Mouse (Mus musculus): ENCODE results near the gene Tfip11. TPM values are rescaled to one million over a fixed set of nuclear protein-coding genes. Genes with fewer than 3 reads are reported as not detected.
"Not testable (repeated sequence)": the region's sequence is repeated elsewhere in the genome, so short reads cannot be mapped to it uniquely, and the experiment has no call there.

The Tfip11 gene
- polyA plus RNA-seq, 1 experiment from 2014 or later = 24.9 TPM

GRCm38 (mm10) chr5:112313222-112313885 lies 12.8 kb upstream of the Tfip11 start:
- H3K36me3 ChIP-seq (replicated peaks; ENCODE audit: control insufficient read depth, insufficient read depth) = peaks cover 58% of the 10 kb centered on the region
- H3K27ac ChIP-seq = no peak overlapping the region
- no peak overlapping the region for H3K4me2 ChIP-seq (replicated peaks)
- no peaks in the 10 kb centered on the region for H3K27me3 ChIP-seq (ENCODE audit: control insufficient read depth, insufficient read depth, low read length)
- DNase-seq (ENCODE audit: low spot score) (no peak), ATAC-seq (ENCODE audit: low FRiP score) (no peak)
- no peaks in the 10 kb centered on the region for H3K4me1 ChIP-seq (replicated peaks; ENCODE audit: control insufficient read depth, insufficient read depth, low read length)
- no peaks in the 10 kb centered on the region for H3K9me3 ChIP-seq (ENCODE audit: control insufficient read depth, low read length)
- H3K4me3 ChIP-seq (replicated peaks; ENCODE audit: low read length) = no peak overlapping the region
- peak overlapping the region; percentile 8; the same call in 1 of the 2 replicates for H3K9ac ChIP-seq
- 57% methylated on average over 11 of the region's 11 CpGs for WGBS

GRCm38 (mm10) chr5:112316468-112316867 lies 9.7 kb upstream of the Tfip11 start:
- H3K9ac ChIP-seq = no peak overlapping the region
- 70% methylated on average over 5 of the region's 5 CpGs for WGBS
- H3K9me3 ChIP-seq (ENCODE audit: control insufficient read depth, low read length) = no peaks in the 10 kb centered on the region
- no peak overlapping the region for H3K4me3 ChIP-seq (replicated peaks; ENCODE audit: low read length)
- ATAC-seq (ENCODE audit: low FRiP score) (no peak), DNase-seq (ENCODE audit: low spot score) (no peak)
- no peak overlapping the region for H3K4me2 ChIP-seq (replicated peaks)
- peaks cover 34% of the 10 kb centered on the region for H3K36me3 ChIP-seq (replicated peaks; ENCODE audit: control insufficient read depth, insufficient read depth)
- H3K4me1 ChIP-seq (replicated peaks; ENCODE audit: control insufficient read depth, insufficient read depth, low read length) = no peaks in the 10 kb centered on the region
- no peaks in the 10 kb centered on the region for H3K27me3 ChIP-seq (ENCODE audit: control insufficient read depth, insufficient read depth, low read length)
- H3K27ac ChIP-seq = no peak overlapping the region

- DNase-seq (ENCODE audit: low spot score) = no peak
- no peak overlapping the region for H3K27ac ChIP-seq
- no peak for ATAC-seq (ENCODE audit: low FRiP score)
Observed at GRCm38 (mm10) chr5:112317328-112317727, 8.8 kb upstream of the Tfip11 start.

GRCm38 (mm10) chr5:112319343-112319742 lies 6.8 kb upstream of the Tfip11 start:
- not testable (repeated sequence) for H3K4me1 ChIP-seq (replicated peaks; ENCODE audit: control insufficient read depth, insufficient read depth, low read length); H3K4me2 ChIP-seq (replicated peaks); ATAC-seq (ENCODE audit: low FRiP score); H3K27me3 ChIP-seq (ENCODE audit: control insufficient read depth, insufficient read depth, low read length); H3K9ac ChIP-seq; DNase-seq (ENCODE audit: low spot score); H3K4me3 ChIP-seq (replicated peaks; ENCODE audit: low read length); H3K27ac ChIP-seq; H3K9me3 ChIP-seq (ENCODE audit: control insufficient read depth, low read length)
- peaks cover 15% of the 10 kb centered on the region for H3K36me3 ChIP-seq (replicated peaks; ENCODE audit: control insufficient read depth, insufficient read depth)
- WGBS = 65% methylated on average over 2 of the region's 2 CpGs

More at GRCm38 (mm10) chr5:112317328-112317727, 8.8 kb upstream of the Tfip11 start:
- 62% methylated on average over 5 of the region's 5 CpGs for WGBS
- H3K4me1 ChIP-seq (replicated peaks; ENCODE audit: control insufficient read depth, insufficient read depth, low read length) = no peaks in the 10 kb centered on the region
- no peaks in the 10 kb centered on the region for H3K27me3 ChIP-seq (ENCODE audit: control insufficient read depth, insufficient read depth, low read length)
- peaks cover 29% of the 10 kb centered on the region for H3K36me3 ChIP-seq (replicated peaks; ENCODE audit: control insufficient read depth, insufficient read depth)
- no peak overlapping the region for H3K4me2 ChIP-seq (replicated peaks)
- no peaks in the 10 kb centered on the region for H3K9me3 ChIP-seq (ENCODE audit: control insufficient read depth, low read length)
- no peak overlapping the region for H3K4me3 ChIP-seq (replicated peaks; ENCODE audit: low read length)
- no peak overlapping the region for H3K9ac ChIP-seq

DNA sequence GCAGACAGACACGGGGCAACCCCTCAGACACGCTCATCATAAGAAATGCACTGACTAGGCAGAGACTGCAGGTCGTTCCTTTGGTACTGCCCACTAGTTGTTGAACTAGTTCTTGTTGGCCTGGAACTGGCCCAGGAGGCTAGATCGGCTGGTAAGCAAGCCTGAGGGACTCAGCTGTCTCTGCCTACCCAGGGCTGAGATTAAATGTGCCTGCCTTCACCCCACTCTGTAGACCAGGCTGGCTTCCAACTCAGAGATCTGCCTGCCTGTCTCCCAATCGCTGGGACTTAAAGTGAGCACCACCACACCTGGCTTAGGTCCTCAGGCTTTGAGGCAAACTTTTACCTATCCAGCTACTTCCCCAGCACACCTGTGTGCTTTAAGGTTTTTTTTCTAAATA lies 5.8 kb upstream of the Tfip11 start:
- Histone ChIP-seq H3K9ac (no peak overlapping the region), H3K4me3 (replicated peaks; ENCODE audit: low read length) (no peak overlapping the region), H3K4me2 (replicated peaks) (no peak overlapping the region), H3K9me3 (ENCODE audit: control insufficient read depth, low read length) (no peaks in the 10 kb centered on the region), H3K36me3 (replicated peaks; ENCODE audit: control insufficient read depth, insufficient read depth) (peaks cover 7% of the 10 kb centered on the region), H3K4me1 (replicated peaks; ENCODE audit: control insufficient read depth, insufficient read depth, low read length) (peaks cover 5% of the 10 kb centered on the region), H3K27me3 (ENCODE audit: control insufficient read depth, insufficient read depth, low read length) (no peaks in the 10 kb centered on the region), H3K27ac (no peak overlapping the region)
- WGBS = 81% methylated on average over 5 of the region's 5 CpGs
- DNase-seq (ENCODE audit: low spot score) (no peak), ATAC-seq (ENCODE audit: low FRiP score) (no peak)

DNA sequence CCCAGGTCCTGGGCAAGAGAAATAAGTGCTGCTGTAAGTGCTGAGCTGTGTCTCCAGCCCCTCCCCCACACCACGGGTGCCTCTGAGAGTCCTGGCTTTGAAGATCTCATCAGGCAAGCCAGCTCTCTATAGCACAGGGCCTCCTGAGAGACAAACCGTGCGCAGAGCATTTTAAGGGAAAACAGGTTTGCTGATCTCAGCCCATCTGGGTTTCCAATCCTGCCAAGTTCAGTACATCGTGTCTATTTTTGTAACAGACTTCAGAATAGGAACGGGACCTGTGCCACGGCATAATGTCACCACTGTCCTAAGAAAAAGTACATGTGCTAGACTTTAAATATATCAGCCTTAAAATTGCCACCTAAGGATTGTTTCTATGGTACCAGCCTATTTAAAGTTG lies 5.2 kb upstream of the Tfip11 start:
- no peaks in the 10 kb centered on the region for H3K27me3 ChIP-seq (ENCODE audit: control insufficient read depth, insufficient read depth, low read length)
- peaks cover 8% of the 10 kb centered on the region for H3K4me1 ChIP-seq (replicated peaks; ENCODE audit: control insufficient read depth, insufficient read depth, low read length)
- H3K9me3 ChIP-seq (ENCODE audit: control insufficient read depth, low read length) = no peaks in the 10 kb centered on the region
- H3K36me3 ChIP-seq (replicated peaks; ENCODE audit: control insufficient read depth, insufficient read depth) = peaks cover 1% of the 10 kb centered on the region; the same call in 1 of the 2 replicates
- ATAC-seq (ENCODE audit: low FRiP score) = no peak
- WGBS = 70% methylated on average over 6 of the region's 6 CpGs
- H3K4me3 ChIP-seq (replicated peaks; ENCODE audit: low read length) = no peak overlapping the region
- H3K4me2 ChIP-seq (replicated peaks) = no peak overlapping the region
- DNase-seq (ENCODE audit: low spot score) = no peak
- no peak overlapping the region for H3K27ac ChIP-seq
- no peak overlapping the region for H3K9ac ChIP-seq

- Histone ChIP-seq H3K9me3 (ENCODE audit: control insufficient read depth, low read length) (no peaks in the 10 kb centered on the region), H3K27ac (no peak overlapping the region), H3K27me3 (ENCODE audit: control insufficient read depth, insufficient read depth, low read length) (no peaks in the 10 kb centered on the region), H3K4me1 (replicated peaks; ENCODE audit: control insufficient read depth, insufficient read depth, low read length) (peaks cover 8% of the 10 kb centered on the region), H3K9ac (no peak overlapping the region), H3K4me3 (replicated peaks; ENCODE audit: low read length) (no peak overlapping the region), H3K4me2 (replicated peaks) (no peak overlapping the region), H3K36me3 (replicated peaks; ENCODE audit: control insufficient read depth, insufficient read depth) (no peaks in the 10 kb centered on the region)
- WGBS = 79% methylated on average over 4 of the region's 4 CpGs
- no peak for DNase-seq (ENCODE audit: low spot score)
- no peak for ATAC-seq (ENCODE audit: low FRiP score)
Observed at GRCm38 (mm10) chr5:112321376-112321775, 4.8 kb upstream of the Tfip11 start.

DNA sequence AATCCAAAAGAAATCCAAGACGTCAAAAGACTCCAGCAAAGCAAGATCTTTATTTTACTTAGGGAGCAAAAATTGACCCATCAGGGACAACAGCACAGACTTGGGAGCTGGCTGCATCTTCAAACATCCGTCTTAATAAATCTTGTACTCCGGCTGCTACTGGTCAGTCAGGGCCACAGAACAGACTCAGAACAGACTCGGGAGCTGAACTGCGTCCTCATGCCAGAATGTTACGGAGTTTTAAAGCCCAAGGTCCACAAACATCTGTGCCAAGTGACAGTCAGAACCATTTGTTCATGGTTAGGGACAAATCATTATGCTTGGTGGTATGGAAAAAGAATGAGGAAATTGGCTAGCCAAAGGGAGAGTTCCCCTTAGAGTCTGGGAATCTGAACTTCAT lies 2.9 kb upstream of the Tfip11 start:
- Histone ChIP-seq H3K9me3 (ENCODE audit: control insufficient read depth, low read length) (no peaks in the 10 kb centered on the region), H3K27me3 (ENCODE audit: control insufficient read depth, insufficient read depth, low read length) (no peaks in the 10 kb centered on the region), H3K9ac (no peak overlapping the region), H3K4me1 (replicated peaks; ENCODE audit: control insufficient read depth, insufficient read depth, low read length) (peaks cover 16% of the 10 kb centered on the region), H3K4me3 (replicated peaks; ENCODE audit: low read length) (no peak overlapping the region), H3K4me2 (replicated peaks) (no peak overlapping the region), H3K36me3 (replicated peaks; ENCODE audit: control insufficient read depth, insufficient read depth) (0 out of 2 replicates have a peak, but pooled peaks cover 10% of the 10 kb centered on the region), H3K27ac (no peak overlapping the region)
- ATAC-seq (ENCODE audit: low FRiP score) (no peak), DNase-seq (ENCODE audit: low spot score) (no peak)
- 87% methylated on average over 6 of the region's 6 CpGs for WGBS

DNA sequence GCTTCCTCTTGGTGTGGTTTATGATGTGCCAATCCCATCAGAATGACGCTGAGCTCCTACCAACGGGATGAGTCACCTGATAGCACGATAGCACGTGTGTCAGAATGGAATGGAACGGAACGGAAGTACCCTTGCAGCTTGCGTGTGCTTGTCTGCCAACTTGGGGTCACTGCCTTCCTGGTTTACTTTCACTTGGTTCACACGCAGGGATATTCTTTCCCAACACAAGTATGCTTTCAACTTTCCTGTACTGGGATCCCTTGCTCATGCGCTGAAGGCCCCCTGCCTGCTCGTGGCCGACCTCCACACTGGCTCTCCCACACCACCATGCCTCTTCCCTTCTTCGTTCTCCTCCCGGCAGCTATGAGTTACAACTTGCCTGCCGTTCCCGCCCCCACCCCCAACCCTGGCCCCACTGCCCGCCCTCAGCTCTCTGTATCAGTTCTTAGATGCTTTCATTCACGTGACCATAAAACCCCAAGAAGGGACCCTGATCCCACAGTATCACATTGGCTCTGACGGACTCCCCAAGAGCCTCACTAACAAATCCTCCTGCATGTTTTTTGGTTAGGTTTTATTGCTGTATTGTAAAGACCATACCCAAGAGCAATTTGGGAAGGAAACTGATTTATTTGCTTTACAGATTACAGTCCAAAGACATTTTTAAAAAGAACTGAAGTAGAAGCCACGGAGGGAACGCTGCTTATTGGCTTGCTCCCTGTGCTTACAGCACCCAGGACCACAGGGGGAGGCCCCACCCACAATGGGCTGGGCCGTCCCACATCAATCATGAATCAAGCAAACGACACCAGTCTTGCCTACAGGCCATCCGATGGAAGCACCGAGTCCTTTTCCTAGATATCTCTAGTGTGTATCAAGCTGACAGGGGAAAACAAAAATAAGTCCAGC lies 1.3 kb upstream of the Tfip11 start:
- Histone ChIP-seq H3K36me3 (replicated peaks; ENCODE audit: control insufficient read depth, insufficient read depth) (peaks cover 24% of the 10 kb centered on the region), H3K27ac (no peak overlapping the region), H3K27me3 (ENCODE audit: control insufficient read depth, insufficient read depth, low read length) (no peaks in the 10 kb centered on the region), H3K4me2 (replicated peaks) (peak overlapping the region; percentile 82), H3K9ac (no peak overlapping the region), H3K9me3 (ENCODE audit: control insufficient read depth, low read length) (no peaks in the 10 kb centered on the region), H3K4me1 (replicated peaks; ENCODE audit: control insufficient read depth, insufficient read depth, low read length) (peaks cover 16% of the 10 kb centered on the region), H3K4me3 (replicated peaks; ENCODE audit: low read length) (no peak overlapping the region)
- WGBS = 36% methylated on average over 24 of the region's 24 CpGs
- ATAC-seq (ENCODE audit: low FRiP score) = no peak
- no peak for DNase-seq (ENCODE audit: low spot score)
